Mouse (Mus musculus) R1 (cell line): ENCODE data around the gene Atoh8.

ENCODE experiments used
- DNase-seq: peaks from one replicate; pipeline ENCODE4 v3.0.0-alpha.2; 2018; ENCODE audit warnings: low read depth, low spot score

Atoh8 gene

DNA sequence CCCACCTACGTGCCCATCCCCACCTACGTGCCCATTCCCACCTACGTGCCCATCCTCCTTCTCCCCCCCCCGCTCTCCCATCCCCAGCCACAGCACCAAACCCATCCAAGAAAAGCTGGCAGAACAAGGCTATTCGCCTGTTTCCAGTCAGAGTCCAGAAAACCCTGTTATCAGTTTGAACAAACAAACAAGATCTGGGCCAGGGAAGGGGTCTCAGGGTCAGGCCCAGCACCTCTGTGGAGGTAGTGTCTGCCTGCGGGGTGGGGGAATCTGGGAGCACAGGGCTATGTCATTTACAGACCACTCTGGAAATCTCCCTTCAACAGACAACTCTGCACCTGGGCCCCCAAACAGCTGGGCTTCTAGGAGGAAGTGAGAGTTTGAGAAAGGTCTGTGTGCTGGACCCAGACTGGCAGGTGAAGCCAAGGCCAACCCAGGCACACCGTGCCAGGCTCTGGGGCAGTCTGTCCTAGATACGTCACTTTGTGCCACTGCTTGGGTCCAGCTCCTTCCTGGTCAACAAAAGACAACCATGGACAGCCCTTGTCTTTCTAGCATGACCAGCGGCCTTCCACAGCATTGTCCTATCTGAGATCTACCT lies 7.6 kb downstream of the Atoh8 start:
- no peak for DNase-seq

DNA sequence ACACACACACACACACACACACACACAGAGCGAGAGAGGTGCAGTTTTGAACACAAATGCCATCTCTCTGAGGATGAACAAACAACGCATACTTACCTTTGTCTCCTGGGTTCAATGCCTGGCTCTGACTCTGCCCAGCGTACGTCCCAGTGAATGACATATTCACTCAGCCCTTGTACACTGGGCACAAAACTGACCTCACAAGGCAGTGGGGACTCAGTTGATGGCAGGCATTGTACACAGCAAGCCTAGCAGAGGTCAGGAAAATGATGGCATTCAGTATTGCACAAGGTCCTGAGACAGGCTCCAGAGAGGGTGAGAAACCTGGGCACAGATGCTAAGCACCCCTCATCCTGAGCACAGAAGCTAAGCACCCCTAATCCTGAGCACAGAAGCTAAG lies 8.4 kb downstream of the Atoh8 start:
- no peak for DNase-seq

DNA sequence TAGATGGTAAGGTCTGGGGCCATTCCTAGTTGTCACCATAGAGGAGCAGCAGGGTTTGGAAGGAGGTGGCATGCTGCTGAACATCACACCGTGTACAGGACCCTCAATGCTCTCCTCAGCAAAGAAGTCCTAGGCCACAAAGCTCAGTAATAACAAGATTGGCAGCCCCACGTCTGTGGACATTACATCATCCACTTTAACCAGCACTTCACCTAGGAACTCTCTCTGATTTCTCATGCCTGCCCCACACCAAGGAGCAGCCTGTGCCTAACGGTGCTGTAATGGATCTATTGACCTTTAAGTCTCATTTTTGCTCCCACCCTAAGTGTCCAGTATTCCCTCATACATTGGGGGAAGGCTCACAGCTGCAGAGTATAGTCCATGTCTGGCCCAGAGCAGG lies 9.7 kb downstream of the Atoh8 start:
- no peak for DNase-seq

DNA sequence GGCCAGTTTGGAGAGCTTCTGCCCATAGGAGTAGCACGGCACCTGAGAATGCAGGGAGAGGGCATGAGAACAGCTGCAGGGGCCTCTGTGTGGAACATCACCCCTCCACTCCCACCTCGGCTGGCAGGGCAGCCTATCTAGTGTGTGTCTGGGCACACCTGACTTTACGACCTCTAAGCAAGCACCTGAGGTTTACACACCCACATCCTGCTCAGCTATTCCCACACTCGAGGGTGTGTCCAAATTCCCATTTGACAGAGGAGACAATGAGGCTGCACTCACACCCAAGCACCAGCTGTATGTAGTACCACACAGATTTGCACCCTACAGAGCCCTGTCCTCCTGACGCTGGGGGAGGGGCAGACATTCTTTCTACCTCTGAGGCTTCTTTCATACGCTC lies 11.5 kb downstream of the Atoh8 start:
- DNase-seq, result peak; percentile 71

DNA sequence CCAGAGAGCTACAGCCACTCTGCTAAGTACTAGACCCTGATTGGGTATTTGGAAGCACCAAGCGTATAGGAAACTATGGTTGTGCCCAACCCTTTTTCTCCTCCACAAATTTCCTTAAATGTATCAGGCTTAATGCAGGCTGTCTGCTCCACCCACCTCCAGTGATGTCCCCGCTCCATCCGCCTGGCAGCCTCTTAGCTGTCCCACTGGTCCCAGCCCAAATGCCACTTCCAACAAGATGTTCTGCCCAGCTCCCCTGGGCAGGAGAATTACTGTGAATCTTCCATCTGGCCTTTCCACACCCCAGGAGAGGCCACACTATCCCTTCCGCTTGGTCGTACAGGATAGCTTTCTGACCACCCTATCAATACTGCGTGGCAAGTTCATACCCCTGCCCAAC lies 12.5 kb downstream of the Atoh8 start:
- DNase-seq, result no peak

DNA sequence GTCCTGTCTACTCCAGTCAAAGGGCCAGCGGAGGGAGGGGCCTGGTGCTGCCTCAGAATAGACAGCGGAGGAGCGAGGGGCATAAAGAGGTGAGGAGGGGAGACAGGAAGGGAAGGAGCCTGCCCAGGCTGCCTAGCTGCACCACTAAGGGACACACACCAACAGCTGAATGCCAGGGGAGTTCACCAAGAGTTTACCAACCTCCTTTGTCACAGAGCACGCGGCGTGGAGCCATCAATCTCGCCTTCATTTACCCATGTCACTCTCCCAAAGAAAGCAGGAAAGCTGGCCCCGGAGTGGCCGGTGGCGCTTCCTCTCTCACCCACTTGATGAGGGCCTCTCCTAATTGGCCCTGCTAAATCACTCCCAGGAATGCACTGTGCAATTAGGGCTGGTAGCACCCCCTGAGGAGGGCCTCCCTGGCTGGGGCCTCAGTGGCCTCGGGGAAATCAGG lies 13.1 kb downstream of the Atoh8 start:
- DNase-seq, result no peak

DNA sequence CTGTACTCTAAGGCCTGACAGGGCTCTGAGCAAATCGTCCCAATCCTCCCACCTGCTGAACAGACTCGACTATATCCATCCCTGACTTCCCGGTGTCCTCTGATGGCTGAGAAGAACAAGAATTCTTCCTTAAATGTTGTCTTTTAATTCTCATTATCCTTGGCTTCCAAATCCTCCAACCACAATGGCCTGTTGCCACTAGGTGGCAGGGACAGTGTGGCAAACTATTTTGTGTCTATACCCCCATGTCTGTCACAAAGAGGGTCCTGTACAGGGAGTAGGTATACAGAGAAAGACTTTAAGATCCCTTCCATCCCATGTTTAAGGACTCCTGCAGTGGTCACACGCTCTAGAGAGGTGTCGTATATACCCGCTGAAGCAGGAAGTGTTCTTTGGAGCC lies 14.1 kb downstream of the Atoh8 start:
- DNase-seq, result no peak

DNA sequence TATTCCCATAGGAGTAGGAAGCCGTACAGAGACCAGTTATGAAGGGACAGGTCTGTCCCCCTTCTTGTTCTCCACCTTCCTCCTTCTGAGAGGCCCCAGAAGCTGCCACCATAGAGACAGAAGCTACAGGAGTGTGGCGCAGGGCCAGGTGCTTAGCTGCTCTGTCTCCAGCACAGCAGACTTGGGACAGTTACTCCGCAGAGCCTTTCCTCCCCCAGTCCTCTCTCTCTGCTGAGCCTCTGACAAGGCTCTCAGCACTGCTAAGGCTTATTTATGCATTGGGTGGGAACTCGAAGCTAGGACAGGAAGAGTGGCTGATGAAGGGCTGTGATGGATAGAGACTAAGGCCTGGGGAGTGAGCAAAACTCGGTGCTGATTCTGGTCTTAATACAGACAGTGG lies 15.8 kb downstream of the Atoh8 start:
- DNase-seq, result no peak

DNA sequence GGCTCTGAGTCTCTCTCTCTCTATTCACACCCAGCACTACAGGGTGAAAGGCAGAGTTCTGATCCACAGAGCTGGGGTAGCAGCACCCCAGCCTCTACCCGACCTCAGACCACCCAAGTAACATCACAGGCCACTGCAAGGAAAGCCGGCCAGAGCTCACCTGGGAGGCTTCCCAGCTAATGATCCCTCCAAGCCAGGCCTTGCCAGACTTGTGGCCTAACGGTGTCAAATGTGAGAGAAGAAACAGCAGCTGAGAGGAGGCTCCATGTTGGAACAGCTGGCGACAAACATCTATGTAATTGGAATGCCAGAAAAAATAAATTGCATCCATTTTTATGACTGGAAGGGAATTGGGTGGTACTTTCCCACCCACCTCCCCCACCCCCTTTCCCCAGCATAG lies 17.1 kb downstream of the Atoh8 start:
- DNase-seq, result no peak

DNA sequence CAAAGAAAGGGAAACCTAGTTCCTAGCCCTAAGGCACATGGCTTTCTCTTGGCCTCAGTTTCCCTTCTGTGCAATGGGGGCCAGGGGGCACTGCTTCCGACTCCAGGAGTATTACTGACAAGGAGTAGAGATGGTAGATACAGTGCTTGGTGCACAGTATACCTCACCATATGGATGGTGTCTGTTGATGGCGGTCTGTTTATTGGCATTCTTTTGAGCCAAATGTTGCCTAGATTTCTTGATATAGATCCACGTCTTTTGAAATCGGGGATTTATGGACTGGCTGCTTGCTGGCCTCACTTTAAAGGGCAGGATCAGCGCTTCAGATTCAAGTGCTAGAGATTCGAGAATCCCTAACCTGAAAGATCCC lies 18.0 kb downstream of the Atoh8 start:
- DNase-seq, result no peak

DNA sequence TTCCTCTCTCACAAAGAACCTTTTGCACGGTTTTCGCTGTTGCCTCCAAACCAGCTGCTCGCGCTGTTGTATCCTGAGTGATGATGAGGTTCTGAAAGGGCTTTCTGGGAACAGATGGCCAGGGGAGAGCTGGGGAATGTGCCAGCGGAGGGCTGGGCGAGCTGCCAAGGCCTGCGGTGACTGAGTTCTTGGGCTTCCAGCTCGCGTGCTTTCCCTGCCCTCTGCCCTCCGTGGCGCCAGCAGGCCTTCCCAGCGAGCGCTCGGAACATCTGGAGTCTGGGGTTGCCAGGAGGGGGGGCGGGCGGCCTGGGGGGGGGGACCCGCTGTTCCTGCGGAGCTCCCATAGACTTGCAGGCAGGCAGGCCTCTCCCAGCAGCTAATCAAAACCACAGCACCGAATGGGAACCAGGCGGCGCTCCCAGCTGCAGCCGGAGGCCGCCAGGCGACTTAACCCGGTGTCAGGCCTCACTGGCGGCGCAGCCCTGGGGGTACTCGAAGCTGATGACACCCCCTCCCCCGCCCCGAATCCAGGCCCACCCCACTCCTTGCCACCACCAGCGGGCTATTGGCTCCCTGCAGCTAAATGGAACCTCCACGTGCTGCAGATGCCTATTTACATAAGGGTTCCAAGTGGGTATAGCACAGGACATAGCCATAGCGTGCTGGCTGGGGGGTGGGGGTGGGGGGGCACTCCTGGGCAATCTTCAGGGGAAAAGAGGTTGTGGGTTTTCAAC lies 18.5 kb downstream of the Atoh8 start:
- DNase-seq, result peak; percentile 36

DNA sequence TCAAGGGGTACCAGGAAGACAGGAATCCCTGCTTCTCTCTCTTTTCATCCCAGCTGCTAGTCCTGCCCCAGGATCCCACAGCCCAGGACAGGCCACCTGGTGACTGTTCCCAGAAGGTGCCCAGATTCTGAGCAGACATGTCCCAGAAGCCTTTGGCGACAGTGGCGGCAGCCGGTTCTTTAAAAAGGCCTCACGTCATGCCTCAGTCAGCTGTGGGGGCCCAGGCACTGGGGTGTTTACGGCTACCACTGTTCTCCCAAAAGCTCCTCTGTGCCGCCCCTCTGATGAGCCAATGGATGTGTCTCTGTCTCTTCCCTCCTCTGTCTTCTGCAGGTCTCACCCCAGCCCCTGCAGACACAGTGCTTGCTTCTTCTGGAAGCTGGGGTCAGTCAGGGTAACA lies 19.8 kb downstream of the Atoh8 start:
- no peak for DNase-seq

DNA sequence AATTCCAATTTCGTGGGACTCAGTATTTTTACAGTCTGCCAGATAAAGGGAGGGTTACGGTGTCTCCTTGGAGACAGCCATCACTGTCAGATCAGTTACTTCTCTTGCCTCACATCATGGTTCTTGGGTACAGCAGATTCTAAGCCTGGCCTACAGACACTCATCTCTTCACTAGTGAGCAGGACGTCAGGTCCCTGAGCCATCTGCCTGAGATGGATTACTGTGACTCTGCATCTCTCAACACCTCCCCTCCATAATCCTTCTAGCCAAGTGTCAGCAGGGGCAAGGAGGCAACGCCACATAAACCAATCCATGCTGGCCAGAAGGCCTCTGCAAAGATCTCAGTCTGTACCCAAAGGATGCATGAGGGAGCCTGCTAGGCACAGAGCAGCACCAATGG lies 24.0 kb downstream of the Atoh8 start:
- DNase-seq, result no peak

DNA sequence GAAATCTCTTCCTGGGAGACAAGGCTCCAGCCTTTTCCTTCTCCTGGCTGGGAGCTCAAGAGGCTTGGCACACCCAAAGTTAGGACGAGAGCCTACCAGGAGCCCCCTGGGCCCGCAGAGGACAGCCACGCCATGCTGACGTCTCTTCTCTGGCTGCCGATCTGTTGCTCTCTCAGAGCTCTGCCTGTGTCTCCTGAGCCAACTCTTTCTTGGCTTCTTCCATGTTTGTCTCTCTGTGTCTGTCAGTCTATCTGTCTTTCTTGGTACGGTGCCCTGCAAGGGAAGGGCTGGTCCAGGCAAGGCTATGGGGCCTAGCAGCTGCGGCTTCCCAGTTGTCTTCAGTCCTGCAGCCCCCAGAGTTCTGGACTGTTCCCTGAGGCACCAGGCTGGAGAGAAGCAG lies 24.6 kb downstream of the Atoh8 start:
- DNase-seq, result no peak

DNA sequence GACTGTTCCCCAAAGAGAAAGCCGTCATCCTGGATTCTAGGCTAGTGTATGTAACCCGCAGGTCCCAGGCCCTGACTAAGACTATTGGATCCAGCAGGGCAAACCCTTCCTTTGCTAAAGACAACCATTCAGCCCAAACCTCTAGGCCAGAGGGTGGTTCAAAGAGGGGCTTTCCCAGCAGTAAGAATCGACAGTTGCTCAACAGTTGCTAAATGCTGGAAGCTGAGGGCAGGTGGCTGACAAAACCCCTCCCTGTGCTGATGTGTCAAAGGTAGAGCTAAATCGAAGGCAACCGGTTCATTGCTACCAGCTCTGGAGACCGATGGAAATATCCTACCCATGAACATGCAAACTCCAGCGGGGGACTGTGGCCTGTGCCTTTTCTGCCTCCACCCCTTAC lies 25.6 kb downstream of the Atoh8 start:
- DNase-seq, result no peak

DNA sequence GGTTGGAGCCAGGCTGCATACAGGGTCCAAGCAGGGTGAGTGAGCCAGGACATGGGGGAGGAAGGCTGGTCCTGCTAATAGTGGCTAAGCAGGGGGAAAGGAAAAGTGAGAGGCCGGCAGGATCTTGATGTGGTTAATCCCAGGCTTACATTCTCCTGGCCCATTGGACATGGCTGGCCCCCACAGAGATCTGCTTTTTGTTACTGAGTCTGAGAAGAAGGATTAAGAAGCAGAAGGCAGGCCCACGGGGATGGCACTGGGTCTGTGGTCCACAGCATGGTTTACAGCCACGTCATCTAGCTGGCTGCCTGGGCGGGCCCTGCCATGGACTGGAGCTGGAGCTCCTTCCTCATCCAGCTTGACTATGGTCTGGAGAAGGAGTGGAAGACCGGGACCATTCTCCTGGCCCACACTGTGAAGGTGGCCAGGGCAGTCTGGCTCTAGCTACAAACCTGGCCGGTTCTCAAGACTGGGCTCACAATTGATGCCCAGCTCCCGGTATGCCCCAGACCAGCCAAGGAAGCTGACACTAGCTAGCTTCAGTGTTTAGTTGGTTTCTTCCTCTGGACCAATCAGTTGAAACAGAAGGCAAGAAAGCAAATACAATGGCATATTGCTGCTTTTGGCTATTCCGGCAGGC lies 26.9 kb downstream of the Atoh8 start:
- no peak for DNase-seq

DNA sequence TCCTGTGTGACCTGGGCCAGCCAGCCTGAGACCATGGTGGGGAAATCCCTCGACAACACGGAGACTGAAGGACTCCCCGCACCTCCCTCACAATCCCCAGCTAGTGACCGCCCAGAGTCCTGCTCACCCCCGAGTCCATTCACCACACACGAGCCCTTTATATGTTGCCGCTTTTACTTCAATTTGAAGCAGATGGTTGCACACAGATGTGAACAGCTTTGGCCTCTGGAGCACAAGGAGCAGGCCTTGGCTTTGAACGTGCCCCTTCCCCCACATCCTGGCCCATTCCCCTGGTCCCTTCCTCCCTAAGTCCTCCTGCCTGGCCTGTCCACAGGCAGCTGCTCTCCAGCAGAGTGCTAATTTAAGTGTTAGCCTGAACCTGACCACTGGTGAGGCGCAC lies 29.4 kb downstream of the Atoh8 start:
- DNase-seq, result no peak

DNA sequence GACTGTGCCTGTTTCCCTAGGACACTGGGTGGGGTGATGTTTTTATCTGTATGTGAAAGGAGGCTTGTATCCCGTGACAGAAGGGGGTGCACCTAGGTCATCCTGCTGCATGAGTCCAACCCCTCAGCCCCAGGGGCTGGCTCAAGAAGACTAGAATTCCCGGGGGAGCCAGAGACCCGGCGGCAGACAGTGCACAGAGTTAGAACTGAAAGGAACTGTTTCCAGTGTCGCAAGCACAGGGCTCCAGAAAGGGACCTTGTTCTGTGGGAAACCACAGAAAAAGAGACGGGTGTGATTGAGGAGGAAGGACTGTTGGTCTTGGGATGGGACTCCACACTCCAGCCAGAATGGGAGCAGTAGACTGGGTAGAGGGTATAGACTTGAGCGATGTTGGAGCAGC lies 30.5 kb downstream of the Atoh8 start:
- DNase-seq, result no peak

DNA sequence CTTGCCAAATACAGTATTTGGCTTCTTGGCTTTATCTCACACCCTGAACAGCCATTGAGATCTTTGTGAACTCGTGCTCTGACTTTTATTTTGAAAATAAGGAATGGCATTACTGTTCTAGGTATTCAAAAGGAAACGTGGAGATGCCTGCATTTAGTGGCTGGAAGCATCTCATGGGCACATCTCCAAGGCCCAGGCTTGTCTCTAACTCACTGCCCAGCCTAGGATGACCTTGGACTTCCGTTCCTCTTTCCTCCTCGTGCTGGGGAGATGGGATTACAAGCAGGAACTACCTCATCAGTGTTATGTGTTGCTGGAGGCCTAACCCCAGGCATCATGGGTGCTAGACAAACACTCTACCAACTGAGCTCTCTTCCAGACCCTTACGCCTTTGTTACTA lies 32.1 kb downstream of the Atoh8 start:
- no peak for DNase-seq

DNA sequence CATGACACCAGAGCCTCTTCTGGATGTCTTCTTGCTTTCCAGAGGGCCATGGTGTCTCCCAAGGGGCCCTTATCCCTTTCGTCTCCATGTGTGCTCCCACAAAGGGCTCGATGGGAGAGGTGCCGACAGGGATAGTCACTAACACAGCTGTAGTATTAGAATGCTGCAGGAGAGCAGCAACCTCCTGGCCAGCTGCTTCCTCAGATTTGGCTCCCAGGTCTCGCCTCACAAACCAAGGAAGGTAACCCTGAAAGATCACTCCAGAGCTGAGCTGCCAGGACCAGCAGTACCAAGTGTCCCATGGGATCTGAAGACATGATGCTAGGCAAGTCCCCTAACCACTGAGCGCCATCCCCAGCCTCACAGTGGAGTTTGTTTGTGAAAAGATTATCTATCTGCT lies 32.6 kb downstream of the Atoh8 start:
- no peak for DNase-seq

DNA sequence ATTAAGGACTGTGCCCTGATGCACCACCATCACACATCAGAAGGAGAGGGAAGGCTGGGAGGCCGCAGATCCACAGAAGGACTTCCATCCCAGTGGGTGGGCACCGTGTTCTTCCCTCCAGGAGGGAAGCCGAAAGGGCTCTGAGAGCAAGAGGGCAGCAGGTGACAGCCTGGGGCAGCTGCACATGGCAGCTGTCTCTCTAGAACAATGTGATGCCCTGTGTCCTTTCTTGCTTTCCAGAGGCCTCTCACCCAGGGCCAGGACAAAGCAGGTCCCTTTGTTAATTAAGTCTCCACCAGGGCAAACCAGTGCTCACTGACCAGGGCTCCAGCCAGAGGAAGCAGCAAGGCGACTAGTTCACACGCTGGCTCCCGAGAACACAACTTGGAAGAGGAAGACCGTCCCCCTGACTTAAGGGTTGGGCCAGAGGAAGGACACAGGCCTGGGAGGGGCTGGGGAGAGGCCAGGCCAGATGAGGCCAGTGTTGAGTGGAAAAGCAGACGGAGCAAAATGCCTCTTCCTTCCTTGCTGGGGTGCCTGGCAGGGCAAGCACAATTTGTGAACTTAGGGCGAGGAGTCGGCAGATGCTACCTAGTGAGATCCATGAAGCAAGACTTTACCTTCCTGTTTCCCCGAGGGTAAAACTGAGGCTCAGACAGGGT lies 34.7 kb downstream of the Atoh8 start:
- DNase-seq, result no peak

DNA sequence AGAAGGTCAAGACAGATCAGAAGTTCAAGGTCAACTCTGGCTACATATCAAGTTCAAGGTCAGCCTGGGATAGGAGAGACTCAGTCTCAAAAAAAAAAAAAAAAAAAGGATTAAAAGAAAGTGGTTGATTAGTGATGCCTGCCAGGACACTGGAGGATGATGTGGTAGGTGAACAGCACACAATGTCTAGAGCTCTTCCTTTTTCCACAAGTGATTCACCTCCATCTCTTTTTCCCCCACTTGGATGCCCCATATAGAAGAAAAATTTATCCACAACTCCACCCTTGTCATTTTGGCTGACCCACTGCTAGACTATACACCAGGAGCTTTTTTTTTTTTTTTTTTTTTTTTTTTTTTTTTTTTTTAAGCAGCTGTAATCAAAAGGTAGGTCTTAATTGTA lies 37.9 kb downstream of the Atoh8 start:
- DNase-seq, result peak; percentile 34

DNA sequence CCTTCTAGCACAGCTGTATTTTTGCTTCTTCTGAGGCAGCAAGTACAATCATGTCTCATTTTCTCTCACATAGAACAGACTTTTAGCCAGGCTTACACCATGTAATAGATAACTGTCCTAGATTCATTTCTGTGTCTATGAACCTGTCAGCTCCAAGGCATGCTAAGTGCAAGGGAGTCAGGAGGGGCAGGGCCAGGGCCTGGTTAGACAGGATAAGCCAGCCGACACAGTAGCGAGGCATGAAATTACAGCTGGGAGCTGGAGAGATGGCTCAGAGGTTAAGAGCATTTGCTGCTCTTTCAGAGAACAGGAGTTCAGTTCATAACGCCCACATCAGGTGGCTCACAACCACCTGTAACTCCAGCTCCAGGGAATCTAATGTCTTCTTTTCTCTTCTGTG lies 38.7 kb downstream of the Atoh8 start:
- no peak for DNase-seq
